Mouse (Mus musculus) kidney, postnatal 10 days (tissue): ENCODE data around the gene Cd320.
"Not testable (repeated sequence)": the region's sequence is repeated elsewhere in the genome, so short reads cannot be mapped to it uniquely, and the experiment has no call there.

Source experiments
- DNase-seq: peaks from one replicate; pipeline ENCODE4 v3.0.0; 2021; ENCODE audit warnings: mixed read lengths

The Cd320 gene

GRCm38 (mm10) chr17:33842966-33843795, at the start of gene Cd320:
Cd320 (plus strand) TSS chr17:33843091.
- DNase-seq, result peak; percentile 94

GRCm38 (mm10) chr17:33798306-33798705, 44.6 kb upstream of the Cd320 start:
- DNase-seq, result peak; percentile 58

GRCm38 (mm10) chr17:33799277-33799676, 43.6 kb upstream of the Cd320 start:
- DNase-seq, result no peak

GRCm38 (mm10) chr17:33802221-33802620, 40.7 kb upstream of the Cd320 start:
- no peak for DNase-seq

- no peak for DNase-seq
These were observed 38.7 kb upstream of the Cd320 start for GRCm38 (mm10) chr17:33804205-33804604.

GRCm38 (mm10) chr17:33804745-33805144, 38.1 kb upstream of the Cd320 start:
- no peak for DNase-seq

DNA sequence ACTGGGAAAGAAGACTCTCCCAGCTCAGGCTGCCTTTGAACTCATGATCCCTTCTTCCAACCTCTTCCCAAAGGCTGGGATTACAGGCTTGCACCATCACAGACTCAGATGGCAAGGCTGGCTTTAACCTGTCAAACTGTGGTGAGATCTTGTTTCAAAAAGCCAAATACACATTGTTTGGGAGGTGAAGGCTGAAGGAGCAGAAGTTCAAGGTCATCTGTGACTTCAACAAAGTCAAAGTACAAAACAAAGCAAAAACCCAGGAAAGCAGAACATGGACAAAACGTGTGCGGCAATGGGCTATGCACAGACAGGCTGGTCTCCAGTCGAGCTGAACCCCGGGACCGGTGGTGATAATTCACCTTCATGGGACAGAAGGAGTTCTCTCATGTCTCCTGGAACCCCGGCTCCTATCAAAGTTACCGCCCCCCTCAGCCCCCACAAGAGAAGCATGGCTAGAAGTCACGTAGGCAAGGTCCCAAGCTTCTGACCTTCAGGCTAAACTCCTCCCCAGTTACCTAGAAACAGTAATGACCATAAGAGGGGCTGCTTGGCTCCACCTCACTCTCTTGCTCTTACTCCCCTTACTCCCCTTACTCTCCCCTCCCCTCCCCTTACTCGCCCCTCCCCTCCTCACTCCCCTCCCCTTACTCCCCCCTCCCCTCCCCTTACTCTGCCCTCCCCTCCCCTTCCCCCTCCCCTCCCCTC, 35.6 kb upstream of the Cd320 start:
- DNase-seq, result no peak

GRCm38 (mm10) chr17:33808192-33808591, 34.7 kb upstream of the Cd320 start:
- DNase-seq, result no peak

- DNase-seq, result peak; percentile 96
These were observed 32.4 kb upstream of the Cd320 start, which contains the start of gene Kank3 for GRCm38 (mm10) chr17:33810334-33811141. Kank3 (plus strand) TSS chr17:33810519.

DNA sequence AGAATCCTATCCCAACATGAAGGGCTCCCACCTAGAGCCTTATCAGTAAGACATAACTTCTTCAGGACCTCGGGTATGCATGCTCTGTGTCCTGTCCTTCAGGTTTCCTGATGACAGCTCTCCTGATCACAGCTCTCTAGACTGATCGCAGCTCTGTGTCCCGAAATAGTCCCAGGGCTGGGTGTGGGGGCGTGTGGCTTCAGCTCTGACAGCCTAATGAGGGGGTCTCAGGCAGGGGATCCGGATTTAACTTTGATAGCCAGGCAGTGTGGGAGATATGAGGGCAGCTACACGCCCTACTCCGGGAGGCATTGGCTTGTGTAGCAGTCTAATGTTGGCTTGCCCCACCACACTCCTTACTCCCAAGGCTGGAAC, 31.8 kb upstream of the Cd320 start:
- no peak for DNase-seq

DNA sequence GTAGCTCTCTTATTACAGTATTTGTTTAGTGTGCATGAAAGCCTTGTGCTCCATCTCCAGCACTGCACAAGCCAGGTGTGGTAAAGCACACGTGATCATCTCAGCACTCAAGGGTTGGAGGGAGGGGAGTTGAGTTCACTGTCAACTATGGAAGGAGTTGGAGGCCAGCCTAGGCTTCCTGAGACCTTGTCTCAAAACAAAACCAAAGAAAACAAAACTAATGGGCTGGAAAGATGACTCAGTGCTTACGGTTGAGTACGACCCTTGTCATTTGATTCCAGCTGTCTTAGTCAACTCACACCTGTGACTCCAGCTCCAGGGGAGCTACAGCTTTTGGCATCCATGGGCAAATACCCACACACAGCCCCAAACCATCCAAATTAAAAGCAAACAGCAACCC, 30.4 kb upstream of the Cd320 start:
- peak; percentile 36 for DNase-seq

- peak; percentile 67 for DNase-seq
These were observed 29.9 kb upstream of the Cd320 start for GRCm38 (mm10) chr17:33812990-33813389.

DNA sequence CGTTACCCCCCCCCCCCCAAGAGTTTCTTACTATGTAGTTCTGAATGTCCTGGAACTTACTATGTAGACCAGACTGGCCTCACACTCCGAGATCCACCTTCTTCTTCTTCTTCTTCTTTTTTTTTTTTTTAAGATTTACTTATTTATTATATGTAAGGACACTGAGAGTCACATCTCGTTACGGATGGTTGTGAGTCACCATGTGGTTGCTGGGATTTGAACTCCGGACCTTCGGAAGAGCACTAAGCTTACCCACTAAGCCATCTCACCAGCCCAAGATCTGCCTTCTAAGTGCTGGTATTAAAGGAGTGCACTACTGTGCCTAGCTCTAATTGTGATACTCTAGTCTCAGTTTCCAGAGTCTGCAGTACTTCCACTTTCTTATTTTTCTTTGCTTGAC, 27.5 kb upstream of the Cd320 start:
- no peak for DNase-seq

- DNase-seq, result no peak
These were observed 26.3 kb upstream of the Cd320 start for GRCm38 (mm10) chr17:33816612-33817011.

DNA sequence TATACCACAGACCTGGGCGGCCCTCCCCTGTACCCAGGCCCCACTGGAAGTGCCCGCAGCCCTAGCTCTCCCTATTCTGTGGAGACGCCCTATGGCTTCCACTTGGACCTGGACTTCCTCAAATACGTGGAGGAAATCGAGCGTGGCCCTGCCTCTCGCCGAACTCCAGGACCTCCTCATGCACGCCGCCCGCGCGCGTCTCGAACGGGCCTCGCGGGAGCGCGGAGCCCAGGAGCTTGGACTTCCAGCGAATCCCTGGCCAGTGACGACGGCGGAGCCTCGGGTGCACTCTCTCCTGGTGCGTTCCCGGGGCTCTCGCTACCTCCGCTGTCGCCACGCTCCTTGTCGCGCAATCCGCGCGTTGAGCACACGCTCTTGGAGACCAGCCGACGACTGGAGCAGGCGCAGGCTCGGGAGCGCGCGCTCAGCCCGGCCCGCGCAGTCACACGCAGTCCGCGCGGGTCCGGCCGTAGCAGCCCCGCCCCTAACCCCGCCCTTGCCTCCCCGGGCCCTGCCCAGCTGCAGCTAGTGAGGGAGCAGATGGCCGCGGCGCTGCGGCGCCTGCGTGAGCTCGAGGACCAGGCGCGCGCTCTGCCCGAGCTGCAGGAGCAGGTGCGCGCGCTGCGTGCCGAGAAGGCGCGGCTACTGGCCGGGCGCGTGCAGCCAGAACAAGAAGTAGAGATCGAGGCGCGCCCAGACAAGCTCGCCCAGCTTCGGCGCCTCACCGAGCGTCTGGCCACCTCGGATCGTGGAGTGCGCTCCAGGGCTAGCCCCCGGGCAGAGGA, 25.5 kb upstream of the Cd320 start:
- peak; percentile 95 for DNase-seq

DNA sequence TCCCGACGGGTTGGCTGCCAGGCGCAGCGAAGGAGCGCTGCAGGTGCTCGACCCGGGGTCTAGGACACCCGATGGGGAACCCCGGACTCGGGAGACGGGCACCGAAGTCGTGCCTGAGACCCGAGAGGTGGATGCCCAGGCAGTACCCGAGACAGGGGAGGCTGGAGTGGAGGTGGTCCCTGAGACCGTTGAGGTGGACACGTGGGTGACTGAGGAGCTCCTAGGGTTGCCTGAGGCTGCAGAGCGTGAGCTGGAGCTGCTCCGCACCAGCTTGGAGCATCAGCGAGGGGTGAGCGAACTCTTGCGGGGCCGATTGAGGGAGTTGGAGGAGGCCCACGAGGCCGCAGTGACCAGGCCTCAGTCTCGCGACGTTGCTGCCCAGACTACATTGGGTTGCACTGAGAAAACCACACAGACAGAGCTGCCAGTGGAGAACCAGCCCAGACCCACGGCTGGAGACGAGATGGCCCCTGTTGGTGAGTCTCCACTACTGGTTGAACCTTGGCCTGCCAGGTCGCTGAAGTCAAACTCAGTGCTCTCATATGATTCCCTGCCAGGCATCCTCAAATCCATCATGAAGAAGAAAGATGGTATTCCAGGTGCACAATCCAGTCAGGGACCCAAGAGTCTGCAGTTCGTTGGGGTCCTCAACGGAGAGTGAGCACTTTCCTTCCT, 24.8 kb upstream of the Cd320 start:
- DNase-seq, result no peak

- no peak for DNase-seq
These were observed 20.4 kb upstream of the Cd320 start for GRCm38 (mm10) chr17:33822436-33822959.

DNA sequence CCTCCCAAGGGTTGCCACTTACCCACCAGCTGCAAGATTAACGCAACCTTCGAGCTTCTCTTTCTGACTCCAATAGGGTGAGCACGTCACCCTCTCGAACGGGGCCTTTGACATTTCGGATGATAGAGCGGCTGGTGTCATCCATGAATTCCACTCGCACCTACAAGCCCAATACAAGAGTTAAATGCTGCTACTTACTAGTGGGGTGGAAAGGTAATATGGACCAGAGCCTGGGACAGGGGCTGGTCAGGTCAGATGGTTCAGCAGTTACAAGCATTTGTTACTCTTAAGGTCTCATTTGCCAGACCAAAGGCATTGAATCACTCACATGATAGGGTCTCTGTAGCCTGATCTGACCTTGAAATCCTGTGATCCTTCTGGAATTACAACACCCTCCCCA, 19.7 kb upstream of the Cd320 start:
- DNase-seq, result not testable (repeated sequence)

GRCm38 (mm10) chr17:33824084-33824996, 18.6 kb upstream of the Cd320 start, which contains the start of the genes Rps28 and Ndufa7:
Rps28 (minus strand) TSS chr17:33824562.
Ndufa7 (plus strand) TSS chr17:33824572.
- DNase-seq, result peak; percentile 98

GRCm38 (mm10) chr17:33824997-33825330, 17.9 kb upstream of the Cd320 start:
- not testable (repeated sequence) for DNase-seq
